Mouse (Mus musculus): ENCODE measurements around the gene Pitpnm3.
"Not testable (repeated sequence)": the region's sequence is repeated elsewhere in the genome, so short reads cannot be mapped to it uniquely, and the experiment has no call there.

Gene Pitpnm3

GRCm38 (mm10) chr11:72135383-72136158 is at the start of gene Pitpnm3:
Gene Pitpnm3 (minus strand): TSS chr11:72135778.
- peak; percentile 51 for DNase-seq

- no peak for DNase-seq
Measured at GRCm38 (mm10) chr11:72184252-72184651, 48.7 kb upstream of the Pitpnm3 start.

GRCm38 (mm10) chr11:72181136-72181535 is 45.6 kb upstream of the Pitpnm3 start:
- no peak for DNase-seq

GRCm38 (mm10) chr11:72180556-72180955 is 45.0 kb upstream of the Pitpnm3 start:
- DNase-seq: no peak

GRCm38 (mm10) chr11:72176553-72176952 is 41.0 kb upstream of the Pitpnm3 start:
- DNase-seq: no peak

- no peak for DNase-seq
Measured at GRCm38 (mm10) chr11:72175966-72176365, 40.4 kb upstream of the Pitpnm3 start.

- DNase-seq: no peak
Measured at GRCm38 (mm10) chr11:72174721-72175120, 39.1 kb upstream of the Pitpnm3 start.

- DNase-seq: no peak
Measured at GRCm38 (mm10) chr11:72173506-72173905, 37.9 kb upstream of the Pitpnm3 start.

GRCm38 (mm10) chr11:72171906-72172305 is 36.3 kb upstream of the Pitpnm3 start:
- not testable (repeated sequence) for DNase-seq

- no peak for DNase-seq
Measured at GRCm38 (mm10) chr11:72169871-72170270, 34.3 kb upstream of the Pitpnm3 start.

GRCm38 (mm10) chr11:72163198-72163597 is 27.6 kb upstream of the Pitpnm3 start:
- DNase-seq: no peak

GRCm38 (mm10) chr11:72156624-72157023 is 21.0 kb upstream of the Pitpnm3 start:
- no peak for DNase-seq

- no peak for DNase-seq
Measured at GRCm38 (mm10) chr11:72155981-72156428, 20.4 kb upstream of the Pitpnm3 start.

GRCm38 (mm10) chr11:72155186-72155980 is 19.8 kb upstream of the Pitpnm3 start:
- DNase-seq: no peak

- no peak for DNase-seq
Measured at GRCm38 (mm10) chr11:72153122-72153862, 17.7 kb upstream of the Pitpnm3 start.

GRCm38 (mm10) chr11:72151120-72151519 is 15.5 kb upstream of the Pitpnm3 start:
- no peak for DNase-seq

- no peak for DNase-seq
Measured at GRCm38 (mm10) chr11:72147910-72148309, 12.3 kb upstream of the Pitpnm3 start.

- DNase-seq: peak; percentile 43
Measured at GRCm38 (mm10) chr11:72145877-72146248, 10.3 kb upstream of the Pitpnm3 start.

- DNase-seq: peak; percentile 56
Measured at GRCm38 (mm10) chr11:72145182-72145876, 9.8 kb upstream of the Pitpnm3 start.

- DNase-seq: no peak
Measured at GRCm38 (mm10) chr11:72142889-72143288, 7.3 kb upstream of the Pitpnm3 start.

- DNase-seq: no peak
Measured at GRCm38 (mm10) chr11:72140198-72140597, 4.6 kb upstream of the Pitpnm3 start.

GRCm38 (mm10) chr11:72136231-72136982 is 829 bp upstream of the Pitpnm3 start:
- DNase-seq: no peak
